Mouse (Mus musculus) inflammation-experienced regulatory T-cells, adult 16 weeks (primary cell): ENCODE results near the gene Aldh4a1. TPM values are rescaled to one million over a fixed set of nuclear protein-coding genes. Genes with fewer than 3 reads are reported as not detected.

ENCODE experiments used
- polyA plus RNA-seq: library from polyadenylated mRNA; unstranded; fragments of 100-300 nt; shearing (Covaris generic); gene quantifications from one replicate; pipeline ENCODE4 v1.2.1, GENCODE M21; 2017

Gene Aldh4a1
- polyA plus RNA-seq, result 27.5 TPM

DNA sequence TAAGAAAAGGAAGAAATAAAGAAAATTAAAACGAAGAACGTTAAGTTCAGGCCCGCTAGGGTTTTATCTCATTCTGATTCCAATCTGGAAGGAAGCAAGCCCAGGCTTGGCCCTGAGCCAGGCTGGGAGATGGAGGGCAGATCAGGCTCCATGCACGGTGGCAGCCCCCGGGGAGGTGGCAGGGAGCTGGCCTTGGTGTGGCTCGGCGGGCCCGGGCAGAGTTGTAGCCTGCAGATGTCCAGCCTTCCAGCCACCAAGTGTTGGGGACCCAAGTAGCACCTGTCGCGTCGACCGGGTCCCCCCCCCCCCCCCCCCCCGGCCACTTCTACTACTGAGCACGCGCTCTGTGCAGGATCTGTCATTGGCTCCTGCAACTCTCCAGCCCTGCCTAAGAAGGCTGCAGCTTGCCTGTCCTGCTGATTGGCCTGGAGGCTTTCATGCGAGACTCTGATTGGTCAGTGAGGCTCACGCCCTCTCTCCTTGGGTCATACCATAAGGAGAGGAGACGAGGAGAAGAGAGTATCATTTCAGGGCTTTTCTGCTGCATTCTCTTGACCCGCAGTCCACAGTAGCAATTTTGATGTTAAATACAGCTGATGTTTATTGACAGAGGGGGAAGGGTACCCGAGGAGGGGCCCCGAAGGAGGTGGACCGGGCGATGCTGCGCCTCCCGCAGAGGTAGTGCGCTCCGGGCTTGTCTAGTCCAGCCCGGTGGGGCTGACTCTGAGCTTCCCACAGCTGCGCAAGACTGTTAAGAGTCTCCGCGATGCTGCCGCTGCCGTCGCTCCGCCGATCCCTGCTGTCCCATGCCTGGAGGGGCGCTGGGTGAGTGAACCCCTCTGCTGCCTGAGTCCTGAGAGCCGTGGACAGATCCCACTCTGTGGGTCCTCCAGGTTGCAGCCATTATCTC is at the start of gene Aldh4a1:
Aldh4a1 (plus strand) TSS at position 494 of the 910 bp plus-strand sequence.

GRCm38 (mm10) chr4:139602357-139603244 is 20.1 kb upstream of the Aldh4a1 start, which contains the start of gene Gm21969:
Gm21969 (plus strand) TSS chr4:139603186.

DNA sequence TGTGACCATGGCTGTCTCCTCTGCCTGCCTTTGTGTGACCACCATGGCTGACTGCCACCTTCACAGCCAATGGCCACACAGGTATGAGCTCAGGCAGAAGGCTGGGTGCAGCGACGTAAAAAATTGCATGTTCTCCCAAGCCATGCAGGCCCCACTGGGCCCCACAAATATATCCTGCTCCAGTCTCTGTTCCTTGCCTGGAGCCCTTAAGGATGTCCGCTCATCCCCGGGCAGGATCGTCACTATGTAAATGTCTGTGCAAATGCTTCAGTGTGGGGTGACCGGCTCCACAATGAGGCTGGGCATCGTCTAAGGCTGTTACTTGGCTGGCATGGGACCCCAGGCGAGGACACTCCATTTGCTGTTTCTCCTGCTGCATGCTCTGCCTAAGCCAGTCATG is 30.6 kb downstream of the Aldh4a1 start, which contains the start of gene Tas1r2:
Tas1r2 (plus strand) TSS at position 301 of the 400 bp plus-strand sequence.

Other genes starting within 250 kb of the Aldh4a1 start
- gene Iffo2, start 92.3 kb upstream of the Aldh4a1 start, polyA plus RNA-seq, result 1.8 TPM
- gene Gm21969, start 19.7 kb upstream of the Aldh4a1 start, polyA plus RNA-seq, result not detected
- not detected for gene Tas1r2, start 30.7 kb downstream of the Aldh4a1 start, polyA plus RNA-seq
- not detected for gene Pax7, start 210.7 kb downstream of the Aldh4a1 start, polyA plus RNA-seq